Mouse (Mus musculus) monocyte, adult 5-6 weeks (primary cell): ENCODE measurements around the gene Mapk8. TPM values are rescaled to one million over a fixed set of nuclear protein-coding genes. Genes with fewer than 3 reads are reported as not detected.

Experiments
- total RNA-seq: library from RNA; stranded (forward); fragments of 200-1000, 200-491, 200-594 nt; gene quantifications from 3 replicates; pipeline ENCODE4 v1.2.3, GENCODE M21; 2017

Gene Mapk8
- total RNA-seq, 1 experiment from 2014 or later: 45.5 TPM

Other genes starting within 250 kb of the Mapk8 start
- gene Arhgap22, start 233.1 kb downstream of the Mapk8 start, total RNA-seq: 1.6 TPM in 1 of 3 replicates, not detected in the others
- gene Frmpd2, start 24.5 kb upstream of the Mapk8 start, total RNA-seq: not detected in 3 replicates
- gene Ptpn20, start 142.0 kb upstream of the Mapk8 start, total RNA-seq: 0.19 to 1.3 TPM in 2 of 3 replicates, not detected in the other